Mouse (Mus musculus) small intestine, adult 2 months (tissue): Measurements from ENCODE around the gene Slc26a11.

Experiments
- CTCF ChIP-seq: fragments of 200-500 bp; IDR thresholded peaks from 2 replicates; pipeline ENCODE4 v1.5.1; 2012; ENCODE audit warnings: low read depth, mild to moderate bottlenecking, control low read depth, inconsistent platforms, low read length, moderate library complexity, mixed read lengths; ENCODE audit not compliant: insufficient replicate concordance, insufficient read length; ENCODE audit errors: extremely low read depth
- POLR2A ChIP-seq: fragments of 200-500 bp; IDR thresholded peaks from 2 replicates; pipeline ENCODE4 v1.6.1; 2012; ENCODE audit warnings: low read depth, mild to moderate bottlenecking, control low read depth, inconsistent platforms, low read length, moderate library complexity

- TF ChIP-seq POLR2A (peak; percentile 48; the same call in 1 of the 2 replicates), CTCF (no peak)
Measured at GRCm38 (mm10) chr11:119314252-119314936, 41.0 kb upstream of the Slc26a11 start.
